Mouse (Mus musculus) lung, embryonic 14.5 days (tissue): Measurements from ENCODE around the gene Lgals3bp. TPM values are rescaled to one million over a fixed set of nuclear protein-coding genes. Genes with fewer than 3 reads are reported as not detected.

ENCODE experiments used
- ATAC-seq: fragments of 200-750 bp; cut with Nextera tagmentation; 2 replicates; pipeline ENCODE4 v1.8.0; 2017; ENCODE audit warnings: mild to moderate bottlenecking, moderate TSS enrichment, moderate library complexity; ENCODE audit not compliant: insufficient read depth
- DNase-seq: peaks from one replicate; pipeline ENCODE4 v3.0.0-alpha.2; 2015
- H3K27ac ChIP-seq: fragments of 300-500 bp; sonication (generic); 2 replicates; pipeline ENCODE4 v1.5.1; 2014; ENCODE audit warnings: low read depth, mild to moderate bottlenecking, moderate library complexity
- H3K27me3 ChIP-seq: fragments of 300-500 bp; sonication (generic); 2 replicates; pipeline ENCODE4 v1.6.1; 2014; ENCODE audit warnings: low read length, control low read depth; ENCODE audit not compliant: insufficient read depth
- H3K36me3 ChIP-seq: fragments of 300-500 bp; sonication (generic); 2 replicates; pipeline ENCODE4 v1.6.1; 2014; ENCODE audit warnings: control low read depth; ENCODE audit not compliant: insufficient read depth
- H3K4me1 ChIP-seq: fragments of 300-500 bp; sonication (generic); 2 replicates; pipeline ENCODE4 v1.6.1; 2014; ENCODE audit warnings: antibody characterized with exemption, control low read depth; ENCODE audit not compliant: insufficient read depth
- H3K4me2 ChIP-seq: fragments of 300-500 bp; sonication (generic); 2 replicates; pipeline ENCODE4 v1.6.1; 2014; ENCODE audit warnings: mild to moderate bottlenecking
- H3K4me3 ChIP-seq: fragments of 300-500 bp; sonication (generic); 2 replicates; pipeline ENCODE4 v1.5.1; 2014; ENCODE audit warnings: low read depth, low read length
- H3K9ac ChIP-seq: fragments of 300-500 bp; sonication (generic); 2 replicates; pipeline ENCODE4 v1.6.1; 2014
- H3K9me3 ChIP-seq: fragments of 300-500 bp; sonication (generic); 2 replicates; pipeline ENCODE4 v1.6.1; 2016; ENCODE audit warnings: low read depth, low read length, control low read depth
- CTCF ChIP-seq: IDR thresholded peaks from 2 replicates; pipeline ENCODE4 v1.5.1; 2016; ENCODE audit warnings: antibody characterized with exemption, low read depth
- WGBS: fragments of 180-500 bp; shearing (Covaris S2); extraction: QIAGEN DNeasy Blood & Tissue Kit; methylation state at CpG from one replicate; pipeline ENCODE4 v1.1.7; 2014; 5-methylcytosine and 5-hydroxymethylcytosine counted together
- polyA plus RNA-seq: library from polyadenylated mRNA; unstranded; fragments of >200 nt; fragmentation: Nextera tagmentation; extraction: Ambion mirVana; gene quantifications from 2 replicates; pipeline ENCODE4 v1.2.1, GENCODE M21; 2014

The Lgals3bp gene
- polyA plus RNA-seq, 1 experiment from 2014 or later, result 2.9 TPM

GRCm38 (mm10) chr11:118408051-118408740, 6.3 kb upstream of the Lgals3bp start:
- Histone ChIP-seq H3K27me3 (no peaks in the 10 kb centered on the region), H3K36me3 (peaks cover 61% of the 10 kb centered on the region), H3K4me2 (no peak overlapping the region), H3K9ac (no peak overlapping the region), H3K4me1 (no peaks in the 10 kb centered on the region), H3K27ac (no peak overlapping the region), H3K4me3 (no peak overlapping the region), H3K9me3 (no peaks in the 10 kb centered on the region)
- WGBS, result 60% methylated on average over 18 of the region's 18 CpGs
- TF ChIP-seq CTCF, result no peak
- DNase-seq (no peak), ATAC-seq (no peak)

- ATAC-seq, result no peak
- peaks cover 59% of the 10 kb centered on the region for H3K36me3 ChIP-seq
- no peak overlapping the region for H3K27ac ChIP-seq
- no peak overlapping the region for H3K4me2 ChIP-seq
- peak; percentile 34; the same call in 1 of the 2 replicates for TF ChIP-seq CTCF
- no peak overlapping the region for H3K4me3 ChIP-seq
- no peak for DNase-seq
- no peaks in the 10 kb centered on the region for H3K9me3 ChIP-seq
- H3K27me3 ChIP-seq, result no peaks in the 10 kb centered on the region
- H3K4me1 ChIP-seq, result no peaks in the 10 kb centered on the region
- H3K9ac ChIP-seq, result no peak overlapping the region
- 75% methylated on average over 23 of the region's 23 CpGs for WGBS
Observed at GRCm38 (mm10) chr11:118407318-118407910, 5.5 kb upstream of the Lgals3bp start.

- H3K36me3 ChIP-seq, result peaks cover 51% of the 10 kb centered on the region
- ATAC-seq (no peak), DNase-seq (no peak)
- no peak overlapping the region for H3K4me2 ChIP-seq
- no peaks in the 10 kb centered on the region for H3K9me3 ChIP-seq
- H3K4me1 ChIP-seq, result no peaks in the 10 kb centered on the region
- no peak overlapping the region for H3K27ac ChIP-seq
- H3K9ac ChIP-seq, result no peak overlapping the region
- H3K27me3 ChIP-seq, result no peaks in the 10 kb centered on the region
- no peak for TF ChIP-seq CTCF
- 88% methylated on average over 5 of the region's 5 CpGs for WGBS
- no peak overlapping the region for H3K4me3 ChIP-seq
Observed at GRCm38 (mm10) chr11:118406521-118406920, 4.6 kb upstream of the Lgals3bp start.

- H3K27me3 ChIP-seq, result no peaks in the 10 kb centered on the region
- ATAC-seq, result no peak
- H3K27ac ChIP-seq, result no peak overlapping the region
- no peaks in the 10 kb centered on the region for H3K9me3 ChIP-seq
- no peak overlapping the region for H3K4me2 ChIP-seq
- H3K4me1 ChIP-seq, result no peaks in the 10 kb centered on the region
- H3K4me3 ChIP-seq, result no peak overlapping the region
- TF ChIP-seq CTCF, result no peak
- WGBS, result 89% methylated on average over 8 of the region's 8 CpGs
- peaks cover 39% of the 10 kb centered on the region for H3K36me3 ChIP-seq
- no peak overlapping the region for H3K9ac ChIP-seq
- no peak for DNase-seq
Observed at GRCm38 (mm10) chr11:118405311-118405710, 3.4 kb upstream of the Lgals3bp start.

- Histone ChIP-seq H3K4me1 (no peaks in the 10 kb centered on the region), H3K27ac (no peak overlapping the region), H3K9me3 (no peaks in the 10 kb centered on the region), H3K27me3 (no peaks in the 10 kb centered on the region), H3K36me3 (peaks cover 29% of the 10 kb centered on the region), H3K9ac (no peak overlapping the region), H3K4me2 (no peak overlapping the region), H3K4me3 (no peak overlapping the region)
- DNase-seq (no peak), ATAC-seq (no peak)
- 75% methylated on average over 6 of the region's 6 CpGs for whole genome bisulfite sequencing
- no peak for TF ChIP-seq CTCF
Observed at GRCm38 (mm10) chr11:118403951-118404899, 2.3 kb upstream of the Lgals3bp start.

GRCm38 (mm10) chr11:118403183-118403582, 1.3 kb upstream of the Lgals3bp start:
- ATAC-seq (no peak), DNase-seq (no peak)
- H3K4me3 ChIP-seq, result no peak overlapping the region
- no peak overlapping the region for H3K9ac ChIP-seq
- no peaks in the 10 kb centered on the region for H3K27me3 ChIP-seq
- no peak for TF ChIP-seq CTCF
- WGBS, result 86% methylated on average over 2 of the region's 2 CpGs
- peaks cover 24% of the 10 kb centered on the region for H3K36me3 ChIP-seq
- H3K4me1 ChIP-seq, result no peaks in the 10 kb centered on the region
- no peak overlapping the region for H3K27ac ChIP-seq
- H3K9me3 ChIP-seq, result no peaks in the 10 kb centered on the region
- H3K4me2 ChIP-seq, result no peak overlapping the region

- 74% methylated on average over 4 of the region's 4 CpGs for WGBS
- Histone ChIP-seq H3K4me2 (no peak overlapping the region), H3K4me1 (no peaks in the 10 kb centered on the region), H3K27me3 (no peaks in the 10 kb centered on the region), H3K9ac (no peak overlapping the region), H3K4me3 (no peak overlapping the region), H3K27ac (no peak overlapping the region), H3K9me3 (no peaks in the 10 kb centered on the region), H3K36me3 (peaks cover 4% of the 10 kb centered on the region)
- DNase-seq, result no peak
- no peak for TF ChIP-seq CTCF
- ATAC-seq, result no peak
Observed at GRCm38 (mm10) chr11:118401195-118401594, 697 bp downstream of the Lgals3bp start.
